Mouse (Mus musculus): ENCODE data around the gene Ptch1. TPM values are rescaled to one million over a fixed set of nuclear protein-coding genes. Genes with fewer than 3 reads are reported as not detected.

The Ptch1 gene
- total and polyA plus RNA-seq, 3 experiments: 6.2 to 14.9 (median 7.4) TPM

GRCm38 (mm10) chr13:63562972-63563780, 10.2 kb downstream of the Ptch1 start:
- H3K27me3 ChIP-seq (replicated peaks): no peaks in the 10 kb centered on the region
- H3K4me1 ChIP-seq (ENCODE audit: control insufficient read depth in 1 of 2, insufficient read depth in 2 of 2): peaks cover 7 to 41% of the 10 kb centered on the region in 2 experiments
- peaks cover 0 to 25% of the 10 kb centered on the region in 2 experiments for H3K36me3 ChIP-seq (replicated peaks in 1 of 2; ENCODE audit: control insufficient read depth in 1 of 2, insufficient read depth in 1 of 2, low read length in 1 of 2)
- peak overlapping the region; percentile 63 for H3K9ac ChIP-seq (ENCODE audit: insufficient read depth, low read depth)
- peak overlapping the region; percentile 87 for H3K27ac ChIP-seq (ENCODE audit: insufficient read depth, low read depth)
- peaks cover 55% of the 10 kb centered on the region for H3K79me2 ChIP-seq (replicated peaks; ENCODE audit: control insufficient read depth, extremely low read depth, insufficient read depth, poor library complexity, severe bottlenecking)
- H3K4me2 ChIP-seq (ENCODE audit: insufficient read depth, low read depth, poor library complexity, severe bottlenecking): peak overlapping the region; percentile 60
- DNase-seq (ENCODE audit: extremely low read depth): peak; percentile 56
- dilution Hi-C loops (cut with MboI; ENCODE audit: extremely low pct_ligation_motif_present, extremely low pct_unique_long_range_greater_than_20kb, low sequenced_read_pairs) (no loop called here), in situ Hi-C loops (cut with MboI; ENCODE audit: low pct_ligation_motif_present, low pct_unique_long_range_greater_than_20kb, low sequenced_read_pairs) (loop anchor here (25.0 kb wide), 1 partner anchor 249 kb away; the partner anchor contains the start of gene Ercc6l2)
- H3K9me3 ChIP-seq (replicated peaks; ENCODE audit: low read length): no peaks in the 10 kb centered on the region
- peak overlapping the region; percentile 61 to 74 (median 70) for H3K4me3 ChIP-seq (replicated peaks in 1 of 3; ENCODE audit: low read depth in 2 of 3, low read length in 2 of 3, poor library complexity in 1 of 3)
- TF ChIP-seq E2F4 (IDR thresholded peaks at IDR 0.05; ENCODE audit: insufficient replicate concordance, low read depth, low read length) (no peak), TBP (conservative IDR thresholded peaks at IDR 0.05; ENCODE audit: low read depth, low read length) (peak; percentile 69; the same call in 1 of the 2 replicates), MYC (IDR thresholded peaks at IDR 0.05; ENCODE audit: low read depth, low read length) (peak; percentile 61; the same call in 1 of the 2 replicates), JUND (conservative IDR thresholded peaks at IDR 0.05; ENCODE audit: low read depth, low read length) (no peak), MAZ (IDR thresholded peaks at IDR 0.05; ENCODE audit: low read depth, low read length) (peak; percentile 64; the same call in 1 of the 2 replicates), SIN3A (IDR thresholded peaks at IDR 0.05; ENCODE audit: low read length) (peak; percentile 66), UBTF (IDR thresholded peaks at IDR 0.05; ENCODE audit: low read depth, low read length) (no peak), HCFC1 (IDR thresholded peaks at IDR 0.05; ENCODE audit: low read depth, low read length) (peak; percentile 32), CHD2 (IDR thresholded peaks at IDR 0.05; ENCODE audit: low read length) (peak; percentile 43; the same call in 1 of the 2 replicates), TCF12 (IDR thresholded peaks at IDR 0.05; ENCODE audit: low read depth, low read length) (peak; percentile 74), NELFE (IDR thresholded peaks at IDR 0.05; ENCODE audit: low read depth, low read length) (peak; percentile 93), NRF1 (IDR thresholded peaks at IDR 0.05; ENCODE audit: low read depth, low read length) (peak; percentile 66), POLR2A (IDR thresholded peaks at IDR 0.05; ENCODE audit: low read depth, low read length) (peak; percentile 88), BHLHE40 (IDR thresholded peaks at IDR 0.05; ENCODE audit: low read depth, low read length) (0 out of 2 replicates have a peak, but pooled peaks have one; percentile 2), ELF1 (IDR thresholded peaks at IDR 0.05; ENCODE audit: low read depth, low read length) (no peak), POLR2AphosphoS2 (IDR thresholded peaks at IDR 0.05; ENCODE audit: low read depth, low read length) (peak; percentile 82; the same call in 1 of the 2 replicates), ZNF384 (IDR thresholded peaks at IDR 0.05; ENCODE audit: low read depth, low read length) (peak; percentile 81), EP300 (IDR thresholded peaks at IDR 0.05; ENCODE audit: low read length) (no peak), MAX (IDR thresholded peaks at IDR 0.05; ENCODE audit: low read length) (0 out of 2 replicates have a peak, but pooled peaks have one; percentile 63), MEF2A (IDR thresholded peaks at IDR 0.05; ENCODE audit: borderline replicate concordance, low read depth, low read length) (peak; percentile 13; the same call in 1 of the 2 replicates), CHD1 (IDR thresholded peaks at IDR 0.05; ENCODE audit: low read depth, low read length) (peak; percentile 94), MXI1 (IDR thresholded peaks at IDR 0.05; ENCODE audit: low read depth, low read length) (peak; percentile 84)

All from CH12.LX (cell line).